Mouse (Mus musculus): ENCODE results near the gene Sparcl1. TPM values are rescaled to one million over a fixed set of nuclear protein-coding genes. Genes with fewer than 3 reads are reported as not detected.

The Sparcl1 gene
- polyA plus RNA-seq, 1 experiment from 2014 or later = 206 TPM

DNA sequence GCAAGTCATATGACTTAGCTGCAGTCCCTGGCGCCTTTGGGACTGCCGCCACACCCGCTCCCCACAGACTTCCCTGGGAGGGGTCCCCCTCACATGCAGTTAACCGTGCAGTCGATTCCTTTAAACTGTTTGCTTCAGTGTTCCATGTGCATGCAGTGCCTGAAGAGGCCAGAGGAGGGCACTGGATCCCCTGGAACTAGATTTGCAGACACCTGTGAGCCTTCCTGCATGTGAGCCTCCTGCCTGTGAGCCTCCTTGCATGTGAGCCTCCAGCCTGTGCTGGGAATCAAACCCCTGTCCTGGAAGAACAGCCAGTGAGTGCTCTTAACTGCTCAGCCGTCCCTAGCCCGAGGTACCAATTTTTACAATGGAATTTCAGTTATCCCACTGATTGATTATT lies 44.8 kb downstream of the Sparcl1 start:
- no peak for ATAC-seq (ENCODE audit: low FRiP score, low TSS enrichment)
- 86% methylated on average over 7 of the region's 7 CpGs for WGBS

DNA sequence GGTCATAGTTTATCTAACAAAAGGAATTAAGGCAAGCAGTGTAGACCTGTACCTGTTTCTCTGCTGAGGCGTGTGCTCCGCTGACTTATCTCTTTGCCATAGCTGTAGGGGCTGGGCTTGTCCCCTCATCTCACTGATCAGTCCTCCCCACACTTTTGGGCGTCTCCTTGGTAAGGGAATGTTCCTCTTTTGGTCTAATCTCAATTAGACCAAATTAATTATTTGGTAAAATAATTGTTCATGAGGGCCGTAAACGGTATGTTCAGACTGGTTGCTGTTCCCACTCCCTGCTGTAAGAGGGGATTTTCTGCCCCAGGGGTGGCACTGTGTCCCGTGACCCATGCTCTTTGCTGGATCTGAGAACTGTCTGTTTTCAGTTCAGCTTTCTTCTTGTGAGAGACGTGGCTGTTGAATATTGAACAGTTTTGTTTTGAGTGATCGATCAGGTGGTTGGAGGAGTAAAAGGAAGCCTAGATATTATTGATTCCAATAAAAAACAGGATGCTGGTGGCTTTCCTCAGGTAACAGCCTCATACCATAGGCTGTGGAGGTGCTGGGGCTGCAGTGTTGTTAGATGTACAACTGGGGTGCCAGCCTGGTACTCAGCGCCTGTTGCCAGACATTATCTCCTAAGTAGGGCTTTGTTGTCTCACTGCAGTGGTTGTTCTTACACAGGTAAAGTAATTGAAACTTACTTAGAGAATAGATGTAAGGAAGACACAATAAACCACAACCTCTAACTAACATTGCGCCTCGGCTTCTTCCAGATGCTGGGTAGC lies 50.6 kb downstream of the Sparcl1 start:
- Histone ChIP-seq H3K4me1 (replicated peaks; ENCODE audit: control insufficient read depth, insufficient read depth) (no peaks in the 10 kb centered on the region), H3K9ac (ENCODE audit: low read length) (no peak overlapping the region), H3K4me3 (ENCODE audit: low read depth, low read length) (no peak overlapping the region), H3K27me3 (ENCODE audit: control insufficient read depth, insufficient read depth, low read length) (no peaks in the 10 kb centered on the region), H3K9me3 (ENCODE audit: control insufficient read depth, low read length) (no peaks in the 10 kb centered on the region), H3K36me3 (ENCODE audit: control insufficient read depth, insufficient read depth, low read length) (peaks cover 6% of the 10 kb centered on the region; the same call in 1 of the 2 replicates), H3K4me2 (replicated peaks; ENCODE audit: low read depth) (no peak overlapping the region), H3K27ac (replicated peaks) (no peak overlapping the region)
- ATAC-seq (ENCODE audit: low FRiP score, low TSS enrichment) (no peak), DNase-seq (ENCODE audit: low spot score) (no peak)
- WGBS = 85% methylated on average over 11 of the region's 11 CpGs
- TF ChIP-seq EP300 (optimal IDR thresholded peaks at IDR 0.05) = no peak
- no peak for TF ChIP-seq CTCF (IDR thresholded peaks at IDR 0.05; ENCODE audit: low read depth)

More for the DNA sequence above, 44.8 kb downstream of the Sparcl1 start:
- no peaks in the 10 kb centered on the region for H3K27me3 ChIP-seq (ENCODE audit: control insufficient read depth, insufficient read depth, low read length)
- no peak overlapping the region for H3K27ac ChIP-seq (replicated peaks)
- H3K4me3 ChIP-seq (ENCODE audit: low read depth, low read length) = no peak overlapping the region
- H3K9me3 ChIP-seq (ENCODE audit: control insufficient read depth, low read length) = no peaks in the 10 kb centered on the region
- TF ChIP-seq EP300 (optimal IDR thresholded peaks at IDR 0.05) = no peak
- peak; percentile 75 for TF ChIP-seq CTCF (IDR thresholded peaks at IDR 0.05; ENCODE audit: low read depth)
- no peaks in the 10 kb centered on the region for H3K4me1 ChIP-seq (replicated peaks; ENCODE audit: control insufficient read depth, insufficient read depth)
- H3K36me3 ChIP-seq (ENCODE audit: control insufficient read depth, insufficient read depth, low read length) = no peaks in the 10 kb centered on the region
- H3K4me2 ChIP-seq (replicated peaks; ENCODE audit: low read depth) = no peak overlapping the region
- peak; percentile 52 for DNase-seq (ENCODE audit: low spot score)
- H3K9ac ChIP-seq (ENCODE audit: low read length) = no peak overlapping the region

GRCm38 (mm10) chr5:104061936-104062772 lies 51.4 kb downstream of the Sparcl1 start:
- no peaks in the 10 kb centered on the region for H3K27me3 ChIP-seq (ENCODE audit: control insufficient read depth, insufficient read depth, low read length)
- no peak overlapping the region for H3K9ac ChIP-seq (ENCODE audit: low read length)
- H3K4me2 ChIP-seq (replicated peaks; ENCODE audit: low read depth) = no peak overlapping the region
- ATAC-seq (ENCODE audit: low FRiP score, low TSS enrichment) (no peak), DNase-seq (ENCODE audit: low spot score) (no peak)
- peaks cover 6% of the 10 kb centered on the region; the same call in 1 of the 2 replicates for H3K36me3 ChIP-seq (ENCODE audit: control insufficient read depth, insufficient read depth, low read length)
- H3K27ac ChIP-seq (replicated peaks) = no peak overlapping the region
- TF ChIP-seq EP300 (optimal IDR thresholded peaks at IDR 0.05) = no peak
- no peaks in the 10 kb centered on the region for H3K9me3 ChIP-seq (ENCODE audit: control insufficient read depth, low read length)
- no peaks in the 10 kb centered on the region for H3K4me1 ChIP-seq (replicated peaks; ENCODE audit: control insufficient read depth, insufficient read depth)
- no peak overlapping the region for H3K4me3 ChIP-seq (ENCODE audit: low read depth, low read length)
- WGBS = 72% methylated on average over 13 of the region's 13 CpGs

DNA sequence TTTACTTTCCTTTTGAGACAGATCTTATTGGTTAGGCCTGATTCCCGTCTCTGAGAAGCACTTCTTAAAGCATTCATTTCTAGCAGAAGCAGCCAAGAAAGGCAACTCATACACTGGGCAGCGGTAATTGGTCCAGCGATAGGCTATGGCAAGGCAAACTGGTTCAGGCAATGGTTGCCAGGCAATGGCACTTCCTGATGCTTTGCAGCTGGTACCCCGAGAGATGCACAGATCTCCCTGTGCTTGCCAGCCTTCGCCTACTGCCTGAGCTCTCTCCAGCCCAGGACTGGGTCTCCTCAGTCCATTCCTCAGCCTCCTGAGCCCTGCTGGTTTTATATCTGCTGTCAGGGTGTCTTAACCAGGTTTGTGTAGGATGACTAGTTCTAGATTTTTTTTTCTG lies 53.1 kb downstream of the Sparcl1 start:
- Histone ChIP-seq H3K4me2 (replicated peaks; ENCODE audit: low read depth) (no peak overlapping the region), H3K9me3 (ENCODE audit: control insufficient read depth, low read length) (no peaks in the 10 kb centered on the region), H3K27ac (replicated peaks) (no peak overlapping the region; the same call in 1 of the 2 replicates), H3K36me3 (ENCODE audit: control insufficient read depth, insufficient read depth, low read length) (peaks cover 8% of the 10 kb centered on the region; the same call in 1 of the 2 replicates), H3K4me1 (replicated peaks; ENCODE audit: control insufficient read depth, insufficient read depth) (no peaks in the 10 kb centered on the region), H3K27me3 (ENCODE audit: control insufficient read depth, insufficient read depth, low read length) (no peaks in the 10 kb centered on the region), H3K4me3 (ENCODE audit: low read depth, low read length) (no peak overlapping the region), H3K9ac (ENCODE audit: low read length) (no peak overlapping the region)
- ATAC-seq (ENCODE audit: low FRiP score, low TSS enrichment) (no peak), DNase-seq (ENCODE audit: low spot score) (no peak)
- no peak for TF ChIP-seq EP300 (optimal IDR thresholded peaks at IDR 0.05)
- 78% methylated on average over 5 of the region's 5 CpGs for WGBS

GRCm38 (mm10) chr5:104059628-104060027 lies 53.9 kb downstream of the Sparcl1 start:
- Histone ChIP-seq H3K9ac (ENCODE audit: low read length) (no peak overlapping the region), H3K27me3 (ENCODE audit: control insufficient read depth, insufficient read depth, low read length) (no peaks in the 10 kb centered on the region), H3K27ac (replicated peaks) (no peak overlapping the region), H3K4me2 (replicated peaks; ENCODE audit: low read depth) (no peak overlapping the region), H3K4me3 (ENCODE audit: low read depth, low read length) (no peak overlapping the region), H3K4me1 (replicated peaks; ENCODE audit: control insufficient read depth, insufficient read depth) (no peaks in the 10 kb centered on the region), H3K36me3 (ENCODE audit: control insufficient read depth, insufficient read depth, low read length) (peaks cover 8% of the 10 kb centered on the region; the same call in 1 of the 2 replicates), H3K9me3 (ENCODE audit: control insufficient read depth, low read length) (no peaks in the 10 kb centered on the region)
- ATAC-seq (ENCODE audit: low FRiP score, low TSS enrichment) (0 out of 2 replicates have a peak, but pooled peaks have one; percentile 56), DNase-seq (ENCODE audit: low spot score) (no peak)
- TF ChIP-seq CTCF (IDR thresholded peaks at IDR 0.05; ENCODE audit: low read depth) = peak; percentile 26; the same call in 1 of the 2 replicates
- TF ChIP-seq EP300 (optimal IDR thresholded peaks at IDR 0.05) = no peak
- 40% methylated on average over 9 of the region's 9 CpGs for WGBS
